Mouse (Mus musculus) limb, embryonic 11.5 days (tissue): ENCODE data around the gene Dnah9. TPM values are rescaled to one million over a fixed set of nuclear protein-coding genes. Genes with fewer than 3 reads are reported as not detected.

Source experiments
- ATAC-seq: fragments of 200-750 bp; cut with Nextera tagmentation; 2 replicates; pipeline ENCODE4 v1.8.0; 2017; ENCODE audit warnings: low read depth; ENCODE audit not compliant: insufficient number of reproducible peaks, low FRiP score, low TSS enrichment
- DNase-seq: peaks from one replicate; pipeline ENCODE4 v3.0.0-alpha.2; 2015; ENCODE audit warnings: low spot score
- H3K27ac ChIP-seq: fragments of 300-500 bp; sonication (generic); replicated peaks from 2 replicates; pipeline ENCODE4 v1.5.1; 2014; ENCODE audit warnings: low read depth, mild to moderate bottlenecking, low read length
- H3K27me3 ChIP-seq: fragments of 300-500 bp; sonication (generic); 2 replicates; pipeline ENCODE4 v1.6.1; 2014; ENCODE audit warnings: mild to moderate bottlenecking, low read length, mixed read lengths; ENCODE audit not compliant: control insufficient read depth, insufficient read depth
- H3K36me3 ChIP-seq: fragments of 300-500 bp; sonication (generic); 2 replicates; pipeline ENCODE4 v1.6.1; 2014; ENCODE audit warnings: mild to moderate bottlenecking, low read length, moderate library complexity, mixed read lengths; ENCODE audit not compliant: control insufficient read depth, insufficient read depth
- H3K4me1 ChIP-seq: fragments of 300-500 bp; sonication (generic); 2 replicates; pipeline ENCODE4 v1.6.1; 2014; ENCODE audit warnings: low read length, mixed read lengths; ENCODE audit not compliant: control insufficient read depth, insufficient read depth
- H3K4me2 ChIP-seq: fragments of 300-500 bp; sonication (generic); 2 replicates; pipeline ENCODE4 v1.6.1; 2014; ENCODE audit warnings: low read depth, mild to moderate bottlenecking, moderate library complexity; ENCODE audit not compliant: severe bottlenecking
- H3K4me3 ChIP-seq: fragments of 300-500 bp; sonication (generic); 2 replicates; pipeline ENCODE4 v1.5.1; 2014; ENCODE audit warnings: low read depth, low read length
- H3K9ac ChIP-seq: fragments of 300-500 bp; sonication (generic); 2 replicates; pipeline ENCODE4 v1.6.1; 2014; ENCODE audit warnings: mild to moderate bottlenecking, low read length
- H3K9me3 ChIP-seq: fragments of 300-500 bp; sonication (generic); 2 replicates; pipeline ENCODE4 v1.6.1; 2016; ENCODE audit warnings: low read length; ENCODE audit not compliant: control insufficient read depth
- WGBS: fragments of 180-500 bp; shearing (Covaris S2); extraction: QIAGEN DNeasy Blood & Tissue Kit; methylation state at CpG from one replicate; pipeline ENCODE4 v1.1.7; 2014; 5-methylcytosine and 5-hydroxymethylcytosine counted together
- polyA plus RNA-seq: library from polyadenylated mRNA; unstranded; fragments of >200 nt; fragmentation: Nextera tagmentation; extraction: Ambion mirVana; gene quantifications from 2 replicates; pipeline ENCODE4 v1.2.1, GENCODE M21; 2014

Gene Dnah9
- polyA plus RNA-seq, 1 experiment from 2014 or later: 0.08 TPM

DNA sequence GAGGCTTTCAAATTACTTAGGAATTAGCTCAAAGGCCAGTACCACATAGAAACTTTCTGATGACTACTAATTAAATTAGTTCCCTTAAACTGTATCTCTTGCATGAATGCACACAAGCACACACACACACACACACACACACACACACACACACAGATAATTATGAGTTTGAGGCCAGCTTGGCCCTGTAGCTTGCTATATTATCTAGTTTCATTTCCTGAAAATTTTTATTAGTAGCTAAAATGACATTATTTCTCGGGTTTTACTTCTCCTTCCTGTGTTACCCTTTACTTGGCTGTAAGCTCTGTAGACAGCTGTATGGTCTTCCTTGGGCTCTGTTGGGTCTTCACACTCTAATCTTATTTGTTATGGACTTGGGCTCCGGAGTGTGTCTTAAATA, 264.4 kb downstream of the Dnah9 start:
- Histone ChIP-seq H3K9me3 (no peaks in the 10 kb centered on the region), H3K9ac (no peak overlapping the region), H3K4me3 (no peak overlapping the region), H3K36me3 (no peaks in the 10 kb centered on the region), H3K27me3 (no peaks in the 10 kb centered on the region), H3K4me2 (no peak overlapping the region), H3K27ac (no peak overlapping the region), H3K4me1 (no peaks in the 10 kb centered on the region)
- no peak for ATAC-seq
- WGBS: 82% methylated on average over 2 of the region's 2 CpGs
- DNase-seq: no peak

DNA sequence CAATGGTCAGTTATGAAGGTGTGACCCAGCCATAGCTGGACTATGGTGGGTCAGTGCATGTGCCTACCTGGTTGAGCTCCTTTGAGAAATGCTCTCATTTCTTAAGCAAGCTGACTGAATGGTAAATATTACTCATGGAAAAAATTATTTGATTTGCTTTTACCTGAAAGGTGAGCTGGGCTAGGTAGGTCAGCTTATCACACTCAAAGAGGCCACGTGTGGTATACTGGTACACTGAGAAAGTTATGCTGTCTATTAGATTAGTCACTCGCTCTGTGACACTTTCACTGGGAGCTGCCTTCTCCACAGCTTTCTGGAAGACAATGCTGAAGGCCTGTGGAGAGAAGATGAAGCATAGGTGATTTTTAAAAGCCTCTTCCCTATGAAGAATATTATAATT, 286.9 kb downstream of the Dnah9 start:
- ATAC-seq (no peak), DNase-seq (no peak)
- no peak overlapping the region for H3K4me3 ChIP-seq
- no peaks in the 10 kb centered on the region for H3K27me3 ChIP-seq
- no peaks in the 10 kb centered on the region for H3K9me3 ChIP-seq
- H3K36me3 ChIP-seq: no peaks in the 10 kb centered on the region
- 95% methylated on average over 2 of the region's 2 CpGs for WGBS
- H3K9ac ChIP-seq: no peak overlapping the region
- H3K4me1 ChIP-seq: no peaks in the 10 kb centered on the region
- no peak overlapping the region for H3K27ac ChIP-seq
- H3K4me2 ChIP-seq: no peak overlapping the region

DNA sequence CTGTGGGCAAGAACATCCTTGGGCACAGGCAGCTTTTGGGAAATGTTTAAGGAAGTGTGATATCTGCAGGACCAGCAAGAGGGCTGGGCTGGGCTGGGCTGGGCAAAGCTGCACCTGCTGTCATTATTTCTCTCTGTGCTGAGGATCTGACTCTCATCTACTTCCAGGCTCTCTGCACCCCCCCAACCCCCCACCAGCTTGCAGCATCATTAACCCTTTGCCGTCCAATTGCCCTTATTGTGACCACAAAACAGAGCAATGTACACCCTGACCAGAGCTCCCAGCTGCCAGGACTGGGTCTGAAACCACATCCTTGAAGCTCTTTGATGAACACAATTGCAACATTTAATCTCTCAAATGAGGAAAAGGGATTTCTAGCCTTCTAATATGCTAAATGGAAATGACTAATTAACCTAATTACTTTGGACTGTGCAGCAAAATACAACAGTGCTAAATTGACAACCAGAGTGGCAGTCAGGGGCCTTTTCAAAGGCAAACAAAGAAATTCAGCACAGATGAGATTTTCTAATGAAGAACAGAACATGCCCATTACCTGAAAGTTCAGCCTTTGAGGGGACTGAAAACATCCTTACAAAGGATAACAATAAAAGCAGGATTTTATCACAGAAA, 291.1 kb downstream of the Dnah9 start:
- WGBS: 32% methylated on average over 1 of the region's 1 CpGs
- H3K9ac ChIP-seq: no peak overlapping the region
- DNase-seq (no peak), ATAC-seq (no peak)
- no peak overlapping the region for H3K4me2 ChIP-seq
- no peak overlapping the region for H3K27ac ChIP-seq
- no peaks in the 10 kb centered on the region for H3K27me3 ChIP-seq
- H3K4me1 ChIP-seq: no peaks in the 10 kb centered on the region
- H3K36me3 ChIP-seq: no peaks in the 10 kb centered on the region
- no peaks in the 10 kb centered on the region for H3K9me3 ChIP-seq
- no peak overlapping the region for H3K4me3 ChIP-seq

DNA sequence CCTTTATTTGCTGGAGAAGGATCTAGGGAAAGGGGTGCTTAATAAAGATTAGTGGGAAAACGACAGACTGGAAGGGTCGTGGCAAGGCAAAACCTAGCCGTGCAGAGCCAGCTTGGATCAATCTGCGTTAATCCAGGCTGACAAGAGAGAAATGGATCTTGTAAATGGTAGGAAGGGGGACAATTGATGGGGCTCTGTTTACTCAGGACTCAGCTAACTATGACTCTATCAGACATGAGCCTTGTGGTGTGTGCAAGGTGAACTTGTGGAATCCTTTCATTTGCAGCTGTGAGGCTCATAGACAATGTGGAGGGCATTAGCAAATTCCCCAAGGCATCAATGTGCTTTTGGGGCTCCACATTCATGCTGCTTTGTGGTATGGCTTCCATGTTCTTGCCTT, 306.9 kb downstream of the Dnah9 start:
- Histone ChIP-seq H3K36me3 (no peaks in the 10 kb centered on the region), H3K4me3 (no peak overlapping the region), H3K27me3 (no peaks in the 10 kb centered on the region), H3K9ac (no peak overlapping the region), H3K27ac (no peak overlapping the region), H3K4me2 (no peak overlapping the region), H3K9me3 (no peaks in the 10 kb centered on the region), H3K4me1 (no peaks in the 10 kb centered on the region)
- DNase-seq (no peak), ATAC-seq (no peak)
- 39% methylated on average over 4 of the region's 4 CpGs for WGBS

DNA sequence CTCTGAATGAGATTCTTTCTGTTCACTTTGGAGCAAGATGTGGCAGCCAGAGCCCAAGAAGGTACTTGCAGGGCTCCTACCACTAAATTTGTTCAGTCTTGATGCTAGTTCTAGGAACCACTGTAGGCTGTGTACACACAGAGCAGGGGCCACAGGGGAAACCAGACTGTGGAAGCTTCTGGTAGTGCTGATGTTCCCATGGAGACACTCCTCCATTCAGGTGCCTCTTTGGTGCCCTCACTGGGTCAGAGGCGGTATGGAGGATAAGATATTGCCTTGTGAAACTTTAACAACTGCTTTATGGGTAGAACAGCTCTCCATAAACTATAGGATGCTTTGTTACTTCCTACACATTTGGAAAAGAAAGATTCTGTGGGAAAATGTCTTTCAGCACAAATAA, 316.3 kb downstream of the Dnah9 start:
- Histone ChIP-seq H3K27ac (no peak overlapping the region), H3K9ac (no peak overlapping the region), H3K9me3 (no peaks in the 10 kb centered on the region), H3K4me2 (no peak overlapping the region), H3K4me1 (no peaks in the 10 kb centered on the region), H3K4me3 (no peak overlapping the region), H3K36me3 (no peaks in the 10 kb centered on the region), H3K27me3 (no peaks in the 10 kb centered on the region)
- ATAC-seq (no peak), DNase-seq (peak; percentile 23)
- 13% methylated on average over 1 of the region's 1 CpGs for WGBS

DNA sequence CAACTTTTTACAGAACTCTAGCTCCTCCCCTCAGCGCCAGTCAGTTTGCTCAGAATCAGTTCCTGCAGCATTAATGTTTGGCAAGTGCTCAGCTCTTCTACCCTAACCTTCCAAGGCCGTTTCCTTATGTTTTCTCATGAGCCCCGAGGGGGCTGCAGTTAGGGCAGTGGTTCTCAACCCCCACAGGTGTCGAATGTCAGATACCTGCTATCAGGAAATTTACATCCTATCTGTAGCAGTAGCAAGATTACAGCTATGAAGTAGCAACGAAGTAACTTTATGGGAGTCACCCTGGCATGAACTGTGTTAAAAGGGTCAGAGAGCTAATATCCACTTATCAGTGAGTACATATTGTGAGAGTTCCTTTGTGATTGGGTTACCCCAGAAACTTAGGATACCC, 321.9 kb downstream of the Dnah9 start:
- no peaks in the 10 kb centered on the region for H3K4me1 ChIP-seq
- no peak overlapping the region for H3K4me2 ChIP-seq
- ATAC-seq (no peak), DNase-seq (no peak)
- H3K27ac ChIP-seq: no peak overlapping the region
- 68% methylated on average over 5 of the region's 5 CpGs for WGBS
- no peaks in the 10 kb centered on the region for H3K9me3 ChIP-seq
- no peak overlapping the region for H3K4me3 ChIP-seq
- no peak overlapping the region for H3K9ac ChIP-seq
- H3K36me3 ChIP-seq: no peaks in the 10 kb centered on the region
- H3K27me3 ChIP-seq: no peaks in the 10 kb centered on the region

DNA sequence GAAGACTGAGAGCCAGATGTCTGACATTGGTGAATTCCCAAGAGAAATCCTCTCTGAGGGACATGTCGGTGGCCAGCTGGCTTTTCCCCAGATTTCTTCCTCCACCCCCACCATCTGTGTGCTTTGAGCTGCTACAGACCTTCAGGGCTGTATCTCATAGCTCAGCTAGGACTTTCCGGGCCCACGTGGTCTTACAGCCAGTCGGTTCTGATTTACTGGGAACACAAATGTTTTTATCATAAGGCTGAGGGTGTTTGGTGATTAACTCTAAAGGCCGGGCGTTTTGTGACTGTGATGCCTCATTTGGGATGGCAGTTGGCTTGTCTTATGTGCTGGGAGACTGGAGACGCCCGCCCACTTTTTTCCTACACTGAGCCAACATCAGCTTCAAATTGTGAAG, 329.4 kb downstream of the Dnah9 start:
- Histone ChIP-seq H3K4me3 (no peak overlapping the region), H3K9ac (no peak overlapping the region), H3K9me3 (no peaks in the 10 kb centered on the region), H3K27ac (no peak overlapping the region), H3K36me3 (no peaks in the 10 kb centered on the region), H3K4me1 (no peaks in the 10 kb centered on the region), H3K27me3 (no peaks in the 10 kb centered on the region), H3K4me2 (no peak overlapping the region)
- ATAC-seq (no peak), DNase-seq (no peak)
- 63% methylated on average over 8 of the region's 8 CpGs for WGBS

DNA sequence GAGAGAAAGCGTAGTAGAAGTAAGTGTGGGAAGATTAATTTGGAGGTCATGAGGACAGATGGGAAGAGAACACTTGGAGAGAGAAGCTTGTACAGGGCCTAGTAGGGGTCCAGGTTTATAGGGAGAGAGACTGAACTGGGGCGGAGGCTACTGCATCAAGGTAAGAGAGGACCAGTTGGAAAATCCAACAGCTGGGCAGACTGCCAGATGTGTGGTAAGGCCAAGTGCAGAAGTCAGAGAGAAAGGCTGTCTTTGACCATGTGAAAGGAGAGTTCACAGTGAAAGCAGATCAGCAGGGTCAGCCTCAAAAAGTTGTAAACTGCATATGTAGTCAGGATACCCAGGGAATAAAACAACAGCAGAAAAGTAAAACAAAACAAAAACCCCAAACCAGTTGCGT, 343.8 kb downstream of the Dnah9 start:
- Histone ChIP-seq H3K27ac (no peak overlapping the region), H3K9me3 (no peaks in the 10 kb centered on the region), H3K4me1 (no peaks in the 10 kb centered on the region), H3K9ac (no peak overlapping the region), H3K36me3 (no peaks in the 10 kb centered on the region; the same call in none of the 2 replicates), H3K4me3 (no peak overlapping the region), H3K4me2 (no peak overlapping the region), H3K27me3 (no peaks in the 10 kb centered on the region)
- DNase-seq: no peak
- no peak for ATAC-seq
- WGBS: 84% methylated on average over 3 of the region's 3 CpGs

DNA sequence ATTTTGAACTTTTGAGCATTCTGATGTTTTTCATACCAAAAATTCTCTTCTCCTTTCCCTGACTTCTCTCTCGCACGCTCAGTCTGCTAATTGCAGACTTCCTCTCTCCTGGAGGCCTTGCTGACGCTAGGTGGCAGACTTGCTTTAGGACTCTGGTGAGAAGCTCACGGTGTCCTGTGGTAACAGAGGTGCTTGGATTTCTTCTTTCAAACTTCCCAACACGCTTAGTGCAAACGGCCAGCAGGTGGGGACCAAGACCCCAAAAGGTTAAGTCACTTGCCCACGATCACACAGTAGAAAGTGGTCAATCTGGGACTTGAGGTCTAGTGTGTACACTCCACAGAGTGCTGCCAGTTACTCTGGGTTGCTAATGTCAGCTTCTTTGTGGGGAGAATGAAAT, 347.5 kb downstream of the Dnah9 start:
- Histone ChIP-seq H3K9me3 (no peaks in the 10 kb centered on the region), H3K36me3 (no peaks in the 10 kb centered on the region; the same call in 1 of the 2 replicates), H3K4me3 (no peak overlapping the region), H3K9ac (no peak overlapping the region), H3K4me1 (peaks cover 3% of the 10 kb centered on the region; the same call in 1 of the 2 replicates), H3K27me3 (no peaks in the 10 kb centered on the region), H3K4me2 (no peak overlapping the region), H3K27ac (no peak overlapping the region)
- ATAC-seq (peak; percentile 21; the same call in 1 of the 2 replicates), DNase-seq (peak; percentile 81)
- WGBS: 17% methylated on average over 7 of the region's 7 CpGs
